Mouse (Mus musculus): ENCODE measurements around the gene Rbfox3. TPM values are rescaled to one million over a fixed set of nuclear protein-coding genes. Genes with fewer than 3 reads are reported as not detected.

Gene Rbfox3
- polyA plus RNA-seq, 1 experiment, result 0.51 TPM

DNA sequence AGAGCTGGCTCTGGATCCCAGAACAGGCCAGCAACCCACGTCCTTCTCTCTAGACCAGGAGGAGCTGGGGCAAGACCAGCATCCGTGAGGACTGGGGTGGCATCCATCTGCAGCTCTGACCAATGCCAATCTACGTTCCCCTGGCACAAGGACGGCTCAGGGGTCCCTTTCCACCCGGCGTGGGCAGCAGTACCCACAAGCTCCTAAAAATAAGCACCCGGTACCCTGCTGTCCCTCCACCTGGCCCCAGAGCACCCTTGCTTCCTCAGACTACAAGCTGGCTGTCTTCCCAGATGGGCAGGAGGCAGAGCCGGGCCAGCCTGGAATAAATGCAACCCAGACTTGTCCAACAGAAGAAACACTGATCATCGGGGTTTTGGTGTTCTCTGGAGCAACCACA lies 28.3 kb downstream of the Rbfox3 start:
- TF ChIP-seq CTCF (IDR thresholded peaks at IDR 0.05; ENCODE audit: extremely low read depth, insufficient read depth, insufficient read length, insufficient replicate concordance) (no peak), POLR2A (IDR thresholded peaks at IDR 0.05; ENCODE audit: low read depth, low read length) (no peak)
- no peak for DNase-seq (ENCODE audit: low read depth in 1 of 2, low spot score in 2 of 2)

DNA sequence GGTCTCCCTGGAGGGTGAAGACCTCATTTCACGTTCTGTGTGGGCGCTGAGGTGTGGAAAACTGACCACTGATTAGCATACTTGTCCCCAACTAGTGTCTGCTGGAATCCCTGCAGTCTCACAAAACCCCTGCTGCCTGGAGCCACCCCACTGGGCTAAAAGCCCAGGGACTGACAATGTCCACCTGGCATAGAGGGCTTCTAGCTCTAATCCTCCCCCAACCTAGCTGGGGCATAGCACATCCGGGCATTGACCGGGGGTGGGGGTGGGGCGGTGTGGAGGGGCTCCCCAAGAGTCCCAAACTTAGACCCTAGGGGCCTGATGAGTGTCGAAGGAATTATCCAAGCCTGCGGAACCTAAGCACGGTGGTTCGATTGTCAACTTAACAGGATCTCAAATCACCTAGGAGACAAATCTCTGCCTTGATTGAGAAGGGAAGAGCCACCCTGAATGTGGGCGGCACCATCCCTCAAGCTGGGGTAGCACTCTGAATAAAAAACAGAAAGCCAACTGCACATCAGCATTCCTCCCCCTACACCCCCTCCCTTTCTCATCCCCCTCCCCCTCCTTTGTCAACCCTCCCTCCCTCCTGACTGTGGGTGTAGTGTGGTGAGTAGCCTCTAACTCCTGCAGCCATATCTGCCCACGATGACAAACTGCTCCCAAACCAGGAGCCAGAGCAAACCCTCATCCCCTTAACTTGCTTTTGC lies 29.5 kb downstream of the Rbfox3 start:
- 46% methylated on average over 11 of the region's 11 CpGs for WGBS
- Histone ChIP-seq H3K27ac (ENCODE audit: insufficient read depth, low read length) (no peak overlapping the region), H3K4me1 (ENCODE audit: control insufficient read depth, insufficient read depth, insufficient read length) (no peaks in the 10 kb centered on the region), H3K4me3 (ENCODE audit: extremely low read depth, insufficient read depth, insufficient read length) (no peak overlapping the region), H3K36me3 (ENCODE audit: control insufficient read depth, insufficient read depth, low read length) (no peaks in the 10 kb centered on the region), H3K27me3 (ENCODE audit: control insufficient read depth, insufficient read depth, low read length) (no peaks in the 10 kb centered on the region)
- DNase-seq (ENCODE audit: low read depth in 1 of 2, low spot score in 2 of 2), result no peak
- TF ChIP-seq POLR2A (IDR thresholded peaks at IDR 0.05; ENCODE audit: low read depth, low read length) (no peak), CTCF (IDR thresholded peaks at IDR 0.05; ENCODE audit: extremely low read depth, insufficient read depth, insufficient read length, insufficient replicate concordance) (no peak)

More for the DNA sequence above, 28.3 kb downstream of the Rbfox3 start:
- H3K36me3 ChIP-seq (ENCODE audit: control insufficient read depth, insufficient read depth, low read length), result no peaks in the 10 kb centered on the region
- no peak overlapping the region for H3K27ac ChIP-seq (ENCODE audit: insufficient read depth, low read length)
- no peak overlapping the region for H3K4me3 ChIP-seq (ENCODE audit: extremely low read depth, insufficient read depth, insufficient read length)
- H3K4me1 ChIP-seq (ENCODE audit: control insufficient read depth, insufficient read depth, insufficient read length), result no peaks in the 10 kb centered on the region
- H3K27me3 ChIP-seq (ENCODE audit: control insufficient read depth, insufficient read depth, low read length), result no peaks in the 10 kb centered on the region
- 80% methylated on average over 9 of the region's 9 CpGs for WGBS

GRCm38 (mm10) chr11:118879466-118880150 lies 31.8 kb downstream of the Rbfox3 start:
- Histone ChIP-seq H3K36me3 (ENCODE audit: control insufficient read depth, insufficient read depth, low read length) (no peaks in the 10 kb centered on the region), H3K4me1 (ENCODE audit: control insufficient read depth, insufficient read depth, insufficient read length) (no peaks in the 10 kb centered on the region), H3K27me3 (ENCODE audit: control insufficient read depth, insufficient read depth, low read length) (no peaks in the 10 kb centered on the region), H3K27ac (ENCODE audit: insufficient read depth, low read length) (no peak overlapping the region), H3K4me3 (ENCODE audit: extremely low read depth, insufficient read depth, insufficient read length) (no peak overlapping the region)
- no peak for TF ChIP-seq CTCF (IDR thresholded peaks at IDR 0.05; ENCODE audit: extremely low read depth, insufficient read depth, insufficient read length, insufficient replicate concordance)
- no peak for TF ChIP-seq POLR2A (IDR thresholded peaks at IDR 0.05; ENCODE audit: low read depth, low read length)
- WGBS, result 90% methylated on average over 8 of the region's 8 CpGs
- DNase-seq (ENCODE audit: low read depth in 1 of 2, low spot score in 2 of 2), result no peak

- TF ChIP-seq POLR2A (IDR thresholded peaks at IDR 0.05; ENCODE audit: low read depth, low read length) (no peak), CTCF (IDR thresholded peaks at IDR 0.05; ENCODE audit: extremely low read depth, insufficient read depth, insufficient read length, insufficient replicate concordance) (no peak)
- 87% methylated on average over 13 of the region's 13 CpGs for WGBS
- no peaks in the 10 kb centered on the region for H3K27me3 ChIP-seq (ENCODE audit: control insufficient read depth, insufficient read depth, low read length)
- no peak overlapping the region for H3K4me3 ChIP-seq (ENCODE audit: extremely low read depth, insufficient read depth, insufficient read length)
- no peak overlapping the region for H3K27ac ChIP-seq (ENCODE audit: insufficient read depth, low read length)
- DNase-seq (ENCODE audit: low read depth in 1 of 2, low spot score in 2 of 2), result no peak
- no peaks in the 10 kb centered on the region for H3K36me3 ChIP-seq (ENCODE audit: control insufficient read depth, insufficient read depth, low read length)
- H3K4me1 ChIP-seq (ENCODE audit: control insufficient read depth, insufficient read depth, insufficient read length), result no peaks in the 10 kb centered on the region
Observed at GRCm38 (mm10) chr11:118878605-118879245, 32.7 kb downstream of the Rbfox3 start.

- WGBS, result 47% methylated on average over 5 of the region's 5 CpGs
Observed at GRCm38 (mm10) chr11:118875243-118875897, 36.0 kb downstream of the Rbfox3 start.

DNA sequence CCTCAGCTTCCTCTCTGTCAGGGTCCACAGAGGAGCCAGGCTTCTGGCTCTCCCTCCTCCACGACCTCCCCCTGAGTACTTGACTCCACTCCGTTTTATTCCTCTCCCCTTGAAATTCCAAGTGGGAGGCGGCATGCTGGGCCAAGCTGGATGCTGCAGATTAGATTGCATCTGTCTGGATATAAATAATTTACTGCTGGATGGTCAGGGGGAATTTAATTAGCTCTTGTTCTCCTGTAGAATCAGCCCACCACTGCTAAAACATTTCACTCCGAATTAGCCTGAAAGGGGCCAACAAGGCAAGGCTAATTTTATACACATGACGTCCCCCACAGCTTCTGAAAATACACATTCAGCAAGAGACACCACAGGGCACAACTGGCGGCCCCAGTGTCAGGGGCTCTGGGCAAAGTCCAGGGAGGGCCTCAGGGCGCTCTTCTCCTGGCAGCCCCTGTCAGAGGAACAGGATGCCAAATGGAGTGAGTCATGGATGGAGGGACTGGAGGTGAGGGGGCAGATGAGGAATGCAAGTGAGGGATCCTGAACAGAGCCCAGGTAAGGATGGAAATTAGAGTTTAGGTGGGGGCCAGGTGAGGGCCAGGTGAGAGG lies 36.8 kb downstream of the Rbfox3 start:
- no peak for TF ChIP-seq POLR2A (IDR thresholded peaks at IDR 0.05; ENCODE audit: low read depth, low read length)
- TF ChIP-seq CTCF (IDR thresholded peaks at IDR 0.05; ENCODE audit: extremely low read depth, insufficient read depth, insufficient read length, insufficient replicate concordance), result no peak
- no peak overlapping the region for H3K27ac ChIP-seq (ENCODE audit: insufficient read depth, low read length)
- no peaks in the 10 kb centered on the region for H3K4me1 ChIP-seq (ENCODE audit: control insufficient read depth, insufficient read depth, insufficient read length)
- H3K4me3 ChIP-seq (ENCODE audit: extremely low read depth, insufficient read depth, insufficient read length), result no peak overlapping the region
- H3K36me3 ChIP-seq (ENCODE audit: control insufficient read depth, insufficient read depth, low read length), result no peaks in the 10 kb centered on the region
- DNase-seq (ENCODE audit: low read depth in 1 of 2, low spot score in 2 of 2), result no peak
- 56% methylated on average over 7 of the region's 7 CpGs for WGBS
- no peaks in the 10 kb centered on the region for H3K27me3 ChIP-seq (ENCODE audit: control insufficient read depth, insufficient read depth, low read length)

More at GRCm38 (mm10) chr11:118875243-118875897, 36.0 kb downstream of the Rbfox3 start:
- Histone ChIP-seq H3K36me3 (ENCODE audit: control insufficient read depth, insufficient read depth, low read length) (no peaks in the 10 kb centered on the region), H3K27ac (ENCODE audit: insufficient read depth, low read length) (no peak overlapping the region), H3K4me3 (ENCODE audit: extremely low read depth, insufficient read depth, insufficient read length) (no peak overlapping the region), H3K4me1 (ENCODE audit: control insufficient read depth, insufficient read depth, insufficient read length) (no peaks in the 10 kb centered on the region), H3K27me3 (ENCODE audit: control insufficient read depth, insufficient read depth, low read length) (no peaks in the 10 kb centered on the region)
- DNase-seq (ENCODE audit: low read depth in 1 of 2, low spot score in 2 of 2), result no peak
- no peak for TF ChIP-seq POLR2A (IDR thresholded peaks at IDR 0.05; ENCODE audit: low read depth, low read length)
- TF ChIP-seq CTCF (IDR thresholded peaks at IDR 0.05; ENCODE audit: extremely low read depth, insufficient read depth, insufficient read length, insufficient replicate concordance), result no peak
